Mouse (Mus musculus): ENCODE measurements around the gene Gm10553. TPM values are rescaled to one million over a fixed set of nuclear protein-coding genes. Genes with fewer than 3 reads are reported as not detected.
"Not testable (repeated sequence)": the region's sequence is repeated elsewhere in the genome, so short reads cannot be mapped to it uniquely, and the experiment has no call there.

Gm10553 gene
- polyA plus RNA-seq, 1 experiment from 2014 or later = not detected

GRCm38 (mm10) chr1:85117537-85117936 lies 17.6 kb downstream of the Gm10553 start:
- 69% methylated on average over 4 of the region's 6 CpGs for WGBS
- not testable (repeated sequence) for H3K9me3 ChIP-seq (ENCODE audit: control insufficient read depth, low read length); H3K27me3 ChIP-seq (ENCODE audit: control insufficient read depth, insufficient read depth, low read length); H3K4me3 ChIP-seq (ENCODE audit: low read depth, low read length); H3K27ac ChIP-seq (ENCODE audit: low read depth, low read length); H3K36me3 ChIP-seq (ENCODE audit: control insufficient read depth, insufficient read depth, low read length); DNase-seq (ENCODE audit: low spot score); ATAC-seq (ENCODE audit: low FRiP score); H3K4me1 ChIP-seq (replicated peaks; ENCODE audit: control insufficient read depth, insufficient read depth, low read length); H3K9ac ChIP-seq (ENCODE audit: low read depth, low read length); H3K4me2 ChIP-seq (replicated peaks; ENCODE audit: low read depth, low read length)

DNA sequence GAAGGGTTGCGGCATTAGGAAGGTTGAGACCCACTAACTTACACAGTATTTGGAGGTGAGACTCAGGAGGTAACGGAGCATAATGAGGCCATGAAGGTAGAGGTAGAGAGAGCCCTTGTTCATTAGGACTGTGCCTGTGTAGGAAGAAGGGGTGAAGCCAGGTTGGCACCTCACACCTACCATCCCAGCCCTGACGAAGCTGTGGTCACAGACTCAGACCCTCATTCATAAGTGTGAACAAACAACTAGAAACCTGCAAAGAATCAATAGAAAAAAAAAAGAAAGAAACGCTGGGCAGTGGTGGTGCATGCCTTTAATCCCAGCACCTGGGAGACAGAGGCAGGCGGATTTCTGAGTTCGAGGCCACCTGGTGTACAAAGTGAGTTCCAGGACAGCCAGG lies 18.4 kb downstream of the Gm10553 start:
- not testable (repeated sequence) for H3K4me3 ChIP-seq (ENCODE audit: low read depth, low read length); H3K4me2 ChIP-seq (replicated peaks; ENCODE audit: low read depth, low read length); H3K4me1 ChIP-seq (replicated peaks; ENCODE audit: control insufficient read depth, insufficient read depth, low read length); ATAC-seq (ENCODE audit: low FRiP score); H3K9me3 ChIP-seq (ENCODE audit: control insufficient read depth, low read length); H3K9ac ChIP-seq (ENCODE audit: low read depth, low read length); H3K36me3 ChIP-seq (ENCODE audit: control insufficient read depth, insufficient read depth, low read length); H3K27ac ChIP-seq (ENCODE audit: low read depth, low read length); H3K27me3 ChIP-seq (ENCODE audit: control insufficient read depth, insufficient read depth, low read length); DNase-seq (ENCODE audit: low spot score)
- WGBS = 69% methylated on average over 5 of the region's 6 CpGs

- ATAC-seq (ENCODE audit: low FRiP score); H3K4me2 ChIP-seq (replicated peaks; ENCODE audit: low read depth, low read length): not testable (repeated sequence)
- WGBS = 91% methylated on average over 4 of the region's 4 CpGs
These were observed 21.9 kb downstream of the Gm10553 start for GRCm38 (mm10) chr1:85121841-85122240.

GRCm38 (mm10) chr1:85133671-85134070 lies 33.7 kb downstream of the Gm10553 start:
- not testable (repeated sequence) for H3K9ac ChIP-seq (ENCODE audit: low read depth, low read length); H3K36me3 ChIP-seq (ENCODE audit: control insufficient read depth, insufficient read depth, low read length); H3K27me3 ChIP-seq (ENCODE audit: control insufficient read depth, insufficient read depth, low read length); H3K4me1 ChIP-seq (replicated peaks; ENCODE audit: control insufficient read depth, insufficient read depth, low read length); H3K9me3 ChIP-seq (ENCODE audit: control insufficient read depth, low read length); DNase-seq (ENCODE audit: low spot score); H3K4me3 ChIP-seq (ENCODE audit: low read depth, low read length); H3K4me2 ChIP-seq (replicated peaks; ENCODE audit: low read depth, low read length); H3K27ac ChIP-seq (ENCODE audit: low read depth, low read length); ATAC-seq (ENCODE audit: low FRiP score)
- WGBS = 92% methylated on average over 17 of the region's 22 CpGs

More at GRCm38 (mm10) chr1:85121841-85122240, 21.9 kb downstream of the Gm10553 start:
- H3K4me1 ChIP-seq (replicated peaks; ENCODE audit: control insufficient read depth, insufficient read depth, low read length); H3K27me3 ChIP-seq (ENCODE audit: control insufficient read depth, insufficient read depth, low read length); H3K9ac ChIP-seq (ENCODE audit: low read depth, low read length); DNase-seq (ENCODE audit: low spot score); H3K27ac ChIP-seq (ENCODE audit: low read depth, low read length); H3K9me3 ChIP-seq (ENCODE audit: control insufficient read depth, low read length); H3K4me3 ChIP-seq (ENCODE audit: low read depth, low read length); H3K36me3 ChIP-seq (ENCODE audit: control insufficient read depth, insufficient read depth, low read length): not testable (repeated sequence)

Other genes with a start within 250 kb of the Gm10553 start
- gene Slc16a14, start 165.0 kb upstream of the Gm10553 start, polyA plus RNA-seq (2014; fragmentation: Nextera tagmentation; extraction: Ambion mirVana) = 1.8 and 2.9 TPM in 2 replicates
- gene A530032D15Rik, start 9.7 kb downstream of the Gm10553 start, polyA plus RNA-seq (2014; fragmentation: Nextera tagmentation; extraction: Ambion mirVana) = not detected in 2 replicates
- gene C130026I21Rik, start 170.4 kb downstream of the Gm10553 start, polyA plus RNA-seq (2014; fragmentation: Nextera tagmentation; extraction: Ambion mirVana) = not detected in 2 replicates

Measured in hindbrain, embryonic 11.5 days (tissue).